Mouse (Mus musculus) adrenal gland, postnatal 14 days (tissue): ENCODE measurements around the gene Glb1. TPM values are rescaled to one million over a fixed set of nuclear protein-coding genes. Genes with fewer than 3 reads are reported as not detected.
"Not testable (repeated sequence)": the region's sequence is repeated elsewhere in the genome, so short reads cannot be mapped to it uniquely, and the experiment has no call there.

Experiments used
- DNase-seq: peaks from one replicate; pipeline ENCODE4 v3.0.0; 2021; ENCODE audit warnings: mixed read lengths
- long read RNA-seq, 2 experiments: library from polyadenylated mRNA; stranded (forward); transcript quantifications; one replicate each; pipeline ENCODE4 v2.0.0; 2021
- total RNA-seq: library from RNA; stranded (reverse); gene quantifications from 2 replicates; pipeline ENCODE4 v1.2.3, GENCODE M21; 2021

Gene Glb1
- 25.5 and 25.6 TPM in 2 replicates for total RNA-seq
- long read RNA-seq, experiment 1, transcript Glb1-201 (16 exons, 2,396 nt): major isoform, 33 of 59 reads
- long read RNA-seq, experiment 1, partial matches to known transcripts: 19 of 59 reads
- long read RNA-seq, experiment 1, other reads (novel, unspliced or antisense): 7 of 59 reads
- long read RNA-seq, experiment 2, transcript Glb1-201 (16 exons, 2,396 nt): major isoform, 19 of 41 reads
- long read RNA-seq, experiment 2, partial matches to known transcripts: 16 of 41 reads
- long read RNA-seq, experiment 2, other reads (novel, unspliced or antisense): 6 of 41 reads

GRCm38 (mm10) chr9:114400949-114401684, at the start of gene Glb1, which contains the start of gene Tmppe:
Gene Glb1 (plus strand): TSS chr9:114401076.
Gene Tmppe (plus strand): TSS chr9:114401105.
- peak; percentile 89 for DNase-seq

GRCm38 (mm10) chr9:114367783-114368470, 32.9 kb upstream of the Glb1 start:
- peak; percentile 92 for DNase-seq

GRCm38 (mm10) chr9:114368471-114368858, 32.4 kb upstream of the Glb1 start:
- no peak for DNase-seq

- peak; percentile 18 for DNase-seq
Measured at GRCm38 (mm10) chr9:114369389-114369788, 31.5 kb upstream of the Glb1 start.

- not testable (repeated sequence) for DNase-seq
Measured at GRCm38 (mm10) chr9:114371717-114372116, 29.2 kb upstream of the Glb1 start.

GRCm38 (mm10) chr9:114375276-114375962, 25.5 kb upstream of the Glb1 start:
- DNase-seq: no peak

GRCm38 (mm10) chr9:114377168-114377567, 23.7 kb upstream of the Glb1 start:
- no peak for DNase-seq

GRCm38 (mm10) chr9:114379871-114380270, 21.0 kb upstream of the Glb1 start:
- DNase-seq: no peak

- DNase-seq: peak; percentile 48
Measured at GRCm38 (mm10) chr9:114380881-114381733, 19.8 kb upstream of the Glb1 start.

GRCm38 (mm10) chr9:114382936-114383710, 17.8 kb upstream of the Glb1 start:
- no peak for DNase-seq

GRCm38 (mm10) chr9:114384691-114385090, 16.2 kb upstream of the Glb1 start:
- no peak for DNase-seq

GRCm38 (mm10) chr9:114385160-114385559, 15.7 kb upstream of the Glb1 start:
- DNase-seq: no peak

GRCm38 (mm10) chr9:114387086-114387485, 13.8 kb upstream of the Glb1 start:
- peak; percentile 51 for DNase-seq

- peak; percentile 21 for DNase-seq
Measured at GRCm38 (mm10) chr9:114388288-114388687, 12.6 kb upstream of the Glb1 start.

- DNase-seq: no peak
Measured at GRCm38 (mm10) chr9:114388701-114389370, 12.0 kb upstream of the Glb1 start.

GRCm38 (mm10) chr9:114389371-114389904, 11.4 kb upstream of the Glb1 start:
- DNase-seq: peak; percentile 44

GRCm38 (mm10) chr9:114389905-114390748, 10.7 kb upstream of the Glb1 start, which contains the start of gene Crtap:
Gene Crtap (minus strand): TSS chr9:114390675.
- peak; percentile 87 for DNase-seq

- DNase-seq: no peak
Measured at GRCm38 (mm10) chr9:114390749-114391075, 10.2 kb upstream of the Glb1 start.

- not testable (repeated sequence) for DNase-seq
Measured at GRCm38 (mm10) chr9:114394136-114394535, 6.7 kb upstream of the Glb1 start.
